Mouse (Mus musculus) left cerebral cortex, adult 9 months (tissue): Measurements from ENCODE around the gene Srpk3.

Experiments
- DNase-seq, 2 experiments: peaks; one replicate each; pipeline ENCODE4 v3.0.0; 2022; ENCODE audit warnings: low spot score in 2 of 2

The Srpk3 gene

DNA sequence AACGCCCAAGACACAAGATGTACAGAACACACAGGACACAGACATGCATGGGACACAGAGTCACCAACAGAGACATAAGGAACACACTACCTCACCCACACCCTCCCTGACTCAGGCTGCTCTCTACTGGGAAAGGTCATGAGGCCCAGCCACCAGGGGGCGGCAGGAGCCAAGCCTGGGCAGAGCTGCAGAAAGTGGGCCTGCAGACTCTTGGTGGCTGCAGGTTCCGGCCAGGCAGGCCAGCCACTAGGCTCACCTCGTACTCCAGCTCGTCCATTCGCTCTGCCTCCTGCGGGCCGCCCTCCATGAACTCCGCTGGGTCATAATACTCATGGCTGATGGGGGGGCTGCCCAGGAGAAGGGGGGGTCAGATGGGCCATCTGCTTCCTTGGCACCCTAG is 24.3 kb downstream of the Srpk3 start:
- peak in 1 of 2 experiments; percentile 46 for DNase-seq

GRCm38 (mm10) chrX:73805814-73806213 is 31.6 kb downstream of the Srpk3 start:
- DNase-seq, result peak in 1 of 2 experiments; percentile 26

- no peak for DNase-seq
These were observed 40.9 kb downstream of the Srpk3 start for GRCm38 (mm10) chrX:73815072-73815471.

- DNase-seq, result no peak
These were observed 42.5 kb downstream of the Srpk3 start for GRCm38 (mm10) chrX:73816596-73817314.

- no peak for DNase-seq
These were observed 49.5 kb downstream of the Srpk3 start for GRCm38 (mm10) chrX:73823747-73824146.

- peak; percentile 11 to 36 for DNase-seq
These were observed 50.3 kb downstream of the Srpk3 start, which contains the start of gene Pdzd4 for GRCm38 (mm10) chrX:73824185-73825151. Gene Pdzd4 (minus strand): TSS chrX:73824969.
